Mouse (Mus musculus): ENCODE results near the gene Ptgir.

- no peak for TF ChIP-seq CTCF (IDR thresholded peaks at IDR 0.05; ENCODE audit: control insufficient read depth, insufficient read depth, insufficient read length)
- no peak for TF ChIP-seq MAX (IDR thresholded peaks at IDR 0.05)
- no peak for TF ChIP-seq USF1 (IDR thresholded peaks at IDR 0.05; ENCODE audit: low read depth)
- TF ChIP-seq MYOG (IDR thresholded peaks at IDR 0.05; ENCODE audit: control insufficient read depth, extremely low read depth, insufficient read length) = no peak
These were observed 41.7 kb downstream of the Ptgir start for GRCm38 (mm10) chr7:16947959-16948361.

Measured in C2C12 (cell line).